Mouse (Mus musculus): ENCODE measurements around the gene Akr1a1. TPM values are rescaled to one million over a fixed set of nuclear protein-coding genes. Genes with fewer than 3 reads are reported as not detected.
"Not testable (repeated sequence)": the region's sequence is repeated elsewhere in the genome, so short reads cannot be mapped to it uniquely, and the experiment has no call there.

Gene Akr1a1
- polyA plus RNA-seq (2012; rRNA removed): 573 and 658 TPM in 2 replicates

DNA sequence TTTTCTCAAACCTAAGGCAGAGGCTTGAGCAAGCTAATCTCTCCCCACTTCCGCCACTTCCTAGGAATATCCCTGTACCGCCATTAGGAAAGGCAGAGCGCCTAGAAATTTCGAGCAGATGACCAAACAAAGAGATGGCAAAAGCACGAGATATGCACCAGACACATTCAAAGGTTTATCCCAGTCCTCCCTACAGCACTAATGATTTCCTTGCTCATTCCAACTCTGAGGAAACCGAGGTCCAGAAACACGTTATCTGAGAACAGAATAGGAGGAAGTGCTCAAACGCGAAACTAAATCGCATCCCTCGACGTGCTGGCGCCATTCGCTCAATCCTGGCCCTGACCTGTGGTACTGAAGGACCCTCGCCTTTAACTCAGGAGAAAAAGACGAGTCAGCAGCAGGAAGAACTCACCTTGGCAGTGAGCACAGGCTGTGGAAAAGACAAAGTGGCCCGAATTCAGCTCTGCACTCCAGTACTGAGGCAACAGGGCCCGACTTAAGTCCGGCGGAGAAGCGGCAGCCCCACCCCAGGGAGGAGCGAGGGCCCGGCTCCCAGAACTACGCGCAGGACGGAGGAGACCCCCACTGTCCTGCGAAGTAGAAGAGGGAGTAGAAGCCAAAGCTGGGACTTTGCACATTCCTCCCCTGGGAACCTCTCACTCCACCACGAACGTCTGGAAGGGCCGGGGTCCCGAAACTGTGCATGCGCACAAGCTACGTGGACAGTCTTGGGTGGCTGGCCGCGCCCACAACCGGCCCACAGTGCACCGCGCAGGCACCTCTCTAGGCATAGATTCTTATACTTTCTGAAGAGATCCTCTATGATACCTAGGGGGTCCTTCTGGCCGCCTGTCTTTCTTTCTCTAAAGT lies at the start of gene Akr1a1:
Akr1a1 (minus strand) TSS at position 757 of the 873 bp plus-strand sequence.
- peak; percentile 72; the same call in 1 of the 2 replicates for TF ChIP-seq POLR2A (IDR thresholded peaks at IDR 0.05; ENCODE audit: borderline replicate concordance, extremely low read depth, insufficient read depth, insufficient read length, poor library complexity, severe bottlenecking)
- no peak for TF ChIP-seq CTCF (IDR thresholded peaks at IDR 0.05; ENCODE audit: borderline replicate concordance, extremely low read depth, insufficient read depth, insufficient read length)
- DNase-seq (ENCODE audit: low read depth): peak; percentile 99

- no peak for DNase-seq (ENCODE audit: low read depth)
- TF ChIP-seq CTCF (IDR thresholded peaks at IDR 0.05; ENCODE audit: borderline replicate concordance, extremely low read depth, insufficient read depth, insufficient read length): no peak
- no peak for TF ChIP-seq POLR2A (IDR thresholded peaks at IDR 0.05; ENCODE audit: borderline replicate concordance, extremely low read depth, insufficient read depth, insufficient read length, poor library complexity, severe bottlenecking)
Observed at GRCm38 (mm10) chr4:116700964-116701363, 49.5 kb upstream of the Akr1a1 start.

DNA sequence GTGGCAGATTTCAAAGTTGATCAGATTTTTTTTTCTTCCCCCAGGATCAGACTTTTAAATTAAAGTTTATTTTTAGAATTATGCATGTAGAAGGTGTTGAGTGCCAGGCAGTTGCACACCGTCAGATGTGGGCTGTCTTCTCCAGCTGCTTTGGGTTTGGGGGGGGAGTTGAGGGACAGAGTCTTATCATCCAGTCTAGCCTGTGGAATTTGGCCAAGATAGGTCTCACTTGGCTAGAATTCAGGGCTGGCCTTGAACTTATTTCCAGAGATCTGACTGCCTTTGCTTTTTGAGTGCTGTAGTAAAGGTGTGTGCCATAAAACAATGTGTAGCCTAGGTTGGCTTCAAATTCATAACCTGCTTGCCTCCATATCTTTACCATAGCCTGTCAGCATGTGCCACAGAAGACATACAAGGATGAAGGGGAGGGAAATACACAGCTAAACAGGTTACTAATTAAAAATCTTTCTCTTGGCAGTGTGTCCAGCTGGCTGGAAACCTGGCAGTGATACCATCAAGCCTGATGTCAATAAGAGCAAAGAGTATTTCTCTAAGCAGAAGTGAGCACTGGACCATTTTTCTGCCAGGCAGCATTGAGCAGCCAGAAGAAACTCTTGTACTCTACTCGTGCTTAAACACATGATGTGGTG lies 47.3 kb upstream of the Akr1a1 start:
- no peak for DNase-seq (ENCODE audit: low read depth)
- no peak for TF ChIP-seq CTCF (IDR thresholded peaks at IDR 0.05; ENCODE audit: borderline replicate concordance, extremely low read depth, insufficient read depth, insufficient read length)
- no peak for TF ChIP-seq POLR2A (IDR thresholded peaks at IDR 0.05; ENCODE audit: borderline replicate concordance, extremely low read depth, insufficient read depth, insufficient read length, poor library complexity, severe bottlenecking)

GRCm38 (mm10) chr4:116693785-116694184 lies 42.3 kb upstream of the Akr1a1 start:
- TF ChIP-seq POLR2A (IDR thresholded peaks at IDR 0.05; ENCODE audit: borderline replicate concordance, extremely low read depth, insufficient read depth, insufficient read length, poor library complexity, severe bottlenecking) (no peak), CTCF (IDR thresholded peaks at IDR 0.05; ENCODE audit: borderline replicate concordance, extremely low read depth, insufficient read depth, insufficient read length) (no peak)
- DNase-seq (ENCODE audit: low read depth): no peak

GRCm38 (mm10) chr4:116692146-116692545 lies 40.7 kb upstream of the Akr1a1 start:
- no peak for DNase-seq (ENCODE audit: low read depth)
- TF ChIP-seq CTCF (IDR thresholded peaks at IDR 0.05; ENCODE audit: borderline replicate concordance, extremely low read depth, insufficient read depth, insufficient read length) (no peak), POLR2A (IDR thresholded peaks at IDR 0.05; ENCODE audit: borderline replicate concordance, extremely low read depth, insufficient read depth, insufficient read length, poor library complexity, severe bottlenecking) (no peak)

DNA sequence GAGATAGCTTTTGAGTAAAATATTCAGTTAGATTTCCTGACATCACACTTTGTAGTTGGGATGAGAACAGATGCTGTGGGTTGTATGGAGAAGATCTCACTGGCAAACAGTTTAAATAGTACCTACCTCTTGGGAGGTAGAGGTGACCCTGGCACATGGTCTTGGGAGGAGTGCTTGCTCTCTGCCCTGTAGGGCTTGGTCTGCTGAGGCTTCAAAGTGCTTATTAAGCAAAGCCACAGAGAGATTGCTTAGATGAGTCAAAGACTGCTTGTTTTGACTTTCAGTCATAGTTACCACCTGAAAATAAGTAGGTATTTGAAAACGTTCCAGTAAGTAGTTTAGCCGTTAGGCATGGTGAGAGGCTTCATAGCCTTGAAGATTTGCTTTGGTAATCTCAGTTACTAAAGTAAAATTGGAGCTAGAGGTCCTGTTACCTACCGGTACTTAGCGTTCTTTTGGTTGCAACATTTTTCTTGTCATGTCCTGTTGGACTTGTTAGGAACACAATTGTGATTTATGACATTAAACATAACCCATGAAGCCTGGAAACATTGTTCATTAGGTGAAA lies 37.9 kb upstream of the Akr1a1 start:
- no peak for DNase-seq (ENCODE audit: low read depth)
- TF ChIP-seq CTCF (IDR thresholded peaks at IDR 0.05; ENCODE audit: borderline replicate concordance, extremely low read depth, insufficient read depth, insufficient read length) (no peak), POLR2A (IDR thresholded peaks at IDR 0.05; ENCODE audit: borderline replicate concordance, extremely low read depth, insufficient read depth, insufficient read length, poor library complexity, severe bottlenecking) (no peak)

- TF ChIP-seq POLR2A (IDR thresholded peaks at IDR 0.05; ENCODE audit: borderline replicate concordance, extremely low read depth, insufficient read depth, insufficient read length, poor library complexity, severe bottlenecking): no peak
- TF ChIP-seq CTCF (IDR thresholded peaks at IDR 0.05; ENCODE audit: borderline replicate concordance, extremely low read depth, insufficient read depth, insufficient read length): no peak
- no peak for DNase-seq (ENCODE audit: low read depth)
Observed at GRCm38 (mm10) chr4:116687041-116687440, 35.6 kb upstream of the Akr1a1 start.

GRCm38 (mm10) chr4:116685402-116686061 lies 34.1 kb upstream of the Akr1a1 start, which contains the start of gene Prdx1:
TSS of gene Prdx1 (plus strand) at chr4:116685544.
- TF ChIP-seq CTCF (IDR thresholded peaks at IDR 0.05; ENCODE audit: borderline replicate concordance, extremely low read depth, insufficient read depth, insufficient read length) (peak; percentile 89), POLR2A (IDR thresholded peaks at IDR 0.05; ENCODE audit: borderline replicate concordance, extremely low read depth, insufficient read depth, insufficient read length, poor library complexity, severe bottlenecking) (peak; percentile 82; the same call in 1 of the 2 replicates)
- DNase-seq (ENCODE audit: low read depth): peak; percentile 95

DNA sequence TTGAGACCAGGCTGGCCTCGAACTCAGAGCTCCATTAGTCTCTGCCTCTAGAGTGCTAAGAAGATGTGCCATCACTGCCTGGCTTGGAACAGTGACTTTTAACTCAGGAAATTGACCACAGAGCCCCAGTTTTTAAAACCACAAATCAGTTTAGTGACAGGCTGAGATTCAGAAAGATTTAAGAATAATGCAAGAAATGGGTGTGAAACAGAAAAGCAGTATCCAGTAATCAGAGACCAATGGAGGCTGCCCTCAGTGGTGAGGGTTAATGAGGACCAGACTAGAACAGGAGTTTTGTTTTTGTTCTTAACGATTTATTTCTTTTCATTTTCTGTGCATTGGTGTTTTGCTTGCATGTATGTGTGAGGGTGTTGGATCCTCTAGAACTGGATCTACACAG lies 33.2 kb upstream of the Akr1a1 start:
- no peak for DNase-seq (ENCODE audit: low read depth)
- no peak for TF ChIP-seq POLR2A (IDR thresholded peaks at IDR 0.05; ENCODE audit: borderline replicate concordance, extremely low read depth, insufficient read depth, insufficient read length, poor library complexity, severe bottlenecking)

- TF ChIP-seq CTCF (IDR thresholded peaks at IDR 0.05; ENCODE audit: borderline replicate concordance, extremely low read depth, insufficient read depth, insufficient read length): no peak
- no peak for TF ChIP-seq POLR2A (IDR thresholded peaks at IDR 0.05; ENCODE audit: borderline replicate concordance, extremely low read depth, insufficient read depth, insufficient read length, poor library complexity, severe bottlenecking)
- DNase-seq (ENCODE audit: low read depth): no peak
Observed at GRCm38 (mm10) chr4:116683957-116684356, 32.5 kb upstream of the Akr1a1 start.

DNA sequence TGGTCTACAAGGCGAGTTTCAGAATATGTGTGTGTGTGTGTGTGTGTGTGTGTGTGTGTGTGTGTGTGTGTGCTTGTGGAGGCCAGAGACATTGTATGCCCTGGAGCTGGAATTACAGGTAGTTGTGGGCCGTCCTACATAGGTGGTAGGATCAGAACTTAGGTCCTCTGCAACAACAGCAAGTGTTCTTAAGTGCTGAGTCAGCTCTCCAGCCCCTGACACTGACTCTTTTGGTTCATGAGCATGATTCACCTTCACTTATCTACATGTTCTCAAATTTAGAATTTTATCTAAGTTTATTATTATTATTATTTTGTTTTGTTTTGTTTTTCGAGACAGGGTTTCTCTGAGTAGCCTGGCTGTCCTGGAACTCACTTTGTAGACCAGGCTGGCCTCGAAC lies 29.0 kb upstream of the Akr1a1 start:
- not testable (repeated sequence) for DNase-seq (ENCODE audit: low read depth)
